Mouse (Mus musculus) bone marrow macrophage, adult 2 months (primary cell): ENCODE measurements around the gene Uhrf2. TPM values are rescaled to one million over a fixed set of nuclear protein-coding genes. Genes with fewer than 3 reads are reported as not detected.
"Not testable (repeated sequence)": the region's sequence is repeated elsewhere in the genome, so short reads cannot be mapped to it uniquely, and the experiment has no call there.

Experiments
- H3K27ac ChIP-seq: 2 replicates; pipeline ENCODE4 v1.5.1; 2012; ENCODE audit warnings: low read depth, low read length; ENCODE audit not compliant: insufficient read depth
- H3K4me1 ChIP-seq: 2 replicates; pipeline ENCODE4 v1.6.1; 2012; ENCODE audit warnings: low read length; ENCODE audit not compliant: control insufficient read depth, insufficient read depth
- H3K4me3 ChIP-seq: 2 replicates; pipeline ENCODE4 v1.5.1; 2012; ENCODE audit warnings: mild to moderate bottlenecking, low read length, moderate library complexity; ENCODE audit not compliant: insufficient read depth
- CTCF ChIP-seq: IDR thresholded peaks from 2 replicates; pipeline ENCODE4 v1.5.1; 2012; ENCODE audit warnings: low read depth, mild to moderate bottlenecking, low read length, moderate library complexity
- POLR2A ChIP-seq: IDR thresholded peaks from 2 replicates; pipeline ENCODE4 v1.6.1; 2012; ENCODE audit warnings: mild to moderate bottlenecking, low read depth, low read length, borderline replicate concordance
- polyA plus RNA-seq: library from polyadenylated mRNA; stranded (reverse); fragments of >200 nt; gene quantifications from 2 replicates; pipeline ENCODE4 v1.2.4, GENCODE M21; 2012; ENCODE audit not compliant: missing spikeins, insufficient read depth, insufficient read length

Uhrf2 gene
- polyA plus RNA-seq, 1 experiment, result 95.4 TPM

- peaks cover 9% of the 10 kb centered on the region for H3K4me1 ChIP-seq
- H3K27ac ChIP-seq, result no peak overlapping the region
- TF ChIP-seq POLR2A, result no peak
- H3K4me3 ChIP-seq, result no peak overlapping the region
Measured at GRCm38 (mm10) chr19:30014331-30014730, 16.0 kb upstream of the Uhrf2 start.

DNA sequence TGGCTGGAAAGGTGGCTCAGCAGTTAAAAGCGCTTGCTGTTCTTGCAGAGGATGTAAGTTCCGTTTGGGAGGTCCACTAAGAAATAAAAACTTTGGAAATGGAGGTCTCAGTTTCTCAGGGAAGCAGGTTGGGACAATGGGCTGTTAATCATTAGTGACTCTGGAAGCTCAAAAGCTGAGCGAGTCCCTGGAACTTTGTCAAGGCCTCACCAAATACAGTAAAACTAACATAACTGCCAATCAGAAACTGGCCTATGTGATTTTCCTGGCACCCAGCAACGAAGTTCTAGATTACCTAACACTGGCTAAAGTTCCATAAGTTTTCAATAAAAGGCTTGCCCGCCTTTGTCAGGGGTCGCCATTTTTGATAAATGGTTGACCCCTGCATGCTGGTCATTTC lies 14.2 kb upstream of the Uhrf2 start:
- TF ChIP-seq POLR2A, result no peak
- no peak for TF ChIP-seq CTCF

GRCm38 (mm10) chr19:30023419-30023818 lies 6.9 kb upstream of the Uhrf2 start:
- H3K27ac ChIP-seq, H3K4me1 ChIP-seq: not testable (repeated sequence)

More for the DNA sequence above, 14.2 kb upstream of the Uhrf2 start:
- H3K4me3 ChIP-seq, result no peak overlapping the region
- H3K27ac ChIP-seq, result no peak overlapping the region
- peaks cover 2% of the 10 kb centered on the region; the same call in 1 of the 2 replicates for H3K4me1 ChIP-seq

GRCm38 (mm10) chr19:30029002-30029710 lies 1.2 kb upstream of the Uhrf2 start:
- Histone ChIP-seq H3K27ac (no peak overlapping the region), H3K4me1 (peaks cover 9% of the 10 kb centered on the region), H3K4me3 (no peak overlapping the region)
- no peak for TF ChIP-seq CTCF
- no peak for TF ChIP-seq POLR2A

More at GRCm38 (mm10) chr19:30023419-30023818, 6.9 kb upstream of the Uhrf2 start:
- not testable (repeated sequence) for H3K4me3 ChIP-seq

GRCm38 (mm10) chr19:30030636-30031467 lies 539 bp downstream of the Uhrf2 start:
- TF ChIP-seq POLR2A (no peak), CTCF (no peak)
- H3K27ac ChIP-seq, result peak overlapping the region; percentile 81

GRCm38 (mm10) chr19:30031468-30031931 lies 1.2 kb downstream of the Uhrf2 start:
- TF ChIP-seq POLR2A (no peak), CTCF (no peak)
- Histone ChIP-seq H3K4me3 (peak overlapping the region; percentile 100), H3K27ac (peak overlapping the region; percentile 81), H3K4me1 (peaks cover 25% of the 10 kb centered on the region)

More at GRCm38 (mm10) chr19:30030636-30031467, 539 bp downstream of the Uhrf2 start:
- Histone ChIP-seq H3K4me3 (peak overlapping the region; percentile 100), H3K4me1 (peaks cover 20% of the 10 kb centered on the region)

DNA sequence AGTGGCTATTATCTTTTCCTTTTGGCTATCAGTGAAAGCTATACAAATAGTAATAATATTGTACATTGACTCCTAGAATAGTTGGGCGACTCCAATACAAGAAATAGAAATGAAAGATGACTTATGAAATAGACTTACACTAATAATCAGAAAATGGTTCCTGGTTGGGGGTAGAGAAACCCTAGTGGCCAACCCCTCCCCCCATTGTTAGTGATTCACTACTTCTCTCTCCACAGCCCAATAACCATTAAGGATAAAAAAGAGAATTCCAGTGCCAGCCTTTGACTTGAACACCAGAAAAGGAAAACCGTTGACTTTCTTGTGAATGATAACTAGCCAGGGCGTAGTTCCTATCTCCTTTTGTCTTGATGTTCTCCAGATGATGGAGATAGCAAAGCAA lies 1.9 kb downstream of the Uhrf2 start:
- peak overlapping the region; percentile 91 for H3K27ac ChIP-seq
- TF ChIP-seq CTCF, result no peak
- TF ChIP-seq POLR2A, result no peak
- H3K4me1 ChIP-seq, result peaks cover 30% of the 10 kb centered on the region
- H3K4me3 ChIP-seq, result peak overlapping the region; percentile 54

GRCm38 (mm10) chr19:30035361-30035760 lies 5.0 kb downstream of the Uhrf2 start:
- no peak for TF ChIP-seq CTCF
- no peak for TF ChIP-seq POLR2A
- H3K4me3 ChIP-seq, result no peak overlapping the region
- H3K4me1 ChIP-seq, result peaks cover 27% of the 10 kb centered on the region
- no peak overlapping the region for H3K27ac ChIP-seq

DNA sequence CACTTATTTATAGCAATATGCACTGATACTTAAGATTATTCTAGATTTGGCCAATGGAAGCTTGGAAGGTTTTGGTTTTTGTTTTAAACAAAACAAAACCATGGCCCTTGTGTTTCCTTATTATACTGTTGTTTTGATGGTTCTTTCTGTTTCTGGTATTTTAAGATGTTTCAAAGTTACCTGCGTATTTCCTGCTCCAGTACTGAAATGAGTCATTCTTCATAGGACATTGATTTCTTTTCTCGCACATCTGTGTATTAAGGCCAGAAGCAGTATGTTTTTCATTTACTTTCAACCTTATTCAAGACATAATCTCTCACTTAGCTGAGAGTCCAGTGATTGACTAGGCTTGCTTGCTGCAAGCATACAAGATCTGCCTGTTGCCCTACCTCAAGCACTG lies 13.4 kb downstream of the Uhrf2 start:
- Histone ChIP-seq H3K4me3 (no peak overlapping the region), H3K4me1 (0 out of 2 replicates have a peak, but pooled peaks cover under 1% of the 10 kb centered on the region), H3K27ac (no peak overlapping the region)
- TF ChIP-seq POLR2A, result no peak

DNA sequence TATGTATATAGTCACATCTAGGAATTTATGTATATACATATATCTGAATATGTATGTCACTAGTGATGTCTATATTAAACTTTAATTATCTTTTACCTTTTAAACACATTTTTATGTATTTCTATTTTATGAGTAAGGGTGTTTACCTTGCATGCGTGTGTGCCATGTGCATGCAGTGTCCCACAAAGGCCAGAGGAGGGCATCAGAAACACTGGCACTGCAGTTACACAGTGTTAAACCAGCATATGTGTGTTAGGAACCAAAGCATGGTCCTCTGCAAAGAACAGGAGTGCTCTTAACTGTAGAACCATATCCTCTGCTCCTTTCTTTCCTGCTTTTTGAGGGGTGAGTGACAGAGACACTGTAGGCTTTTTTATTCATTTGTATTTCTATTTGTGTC lies 14.3 kb downstream of the Uhrf2 start:
- TF ChIP-seq CTCF (no peak), POLR2A (no peak)
- H3K4me3 ChIP-seq, result no peak overlapping the region
- no peak overlapping the region for H3K27ac ChIP-seq
- peaks cover 5% of the 10 kb centered on the region; the same call in 1 of the 2 replicates for H3K4me1 ChIP-seq
